Mouse (Mus musculus): Measurements from ENCODE around the gene Mlxipl.

Mlxipl gene

DNA sequence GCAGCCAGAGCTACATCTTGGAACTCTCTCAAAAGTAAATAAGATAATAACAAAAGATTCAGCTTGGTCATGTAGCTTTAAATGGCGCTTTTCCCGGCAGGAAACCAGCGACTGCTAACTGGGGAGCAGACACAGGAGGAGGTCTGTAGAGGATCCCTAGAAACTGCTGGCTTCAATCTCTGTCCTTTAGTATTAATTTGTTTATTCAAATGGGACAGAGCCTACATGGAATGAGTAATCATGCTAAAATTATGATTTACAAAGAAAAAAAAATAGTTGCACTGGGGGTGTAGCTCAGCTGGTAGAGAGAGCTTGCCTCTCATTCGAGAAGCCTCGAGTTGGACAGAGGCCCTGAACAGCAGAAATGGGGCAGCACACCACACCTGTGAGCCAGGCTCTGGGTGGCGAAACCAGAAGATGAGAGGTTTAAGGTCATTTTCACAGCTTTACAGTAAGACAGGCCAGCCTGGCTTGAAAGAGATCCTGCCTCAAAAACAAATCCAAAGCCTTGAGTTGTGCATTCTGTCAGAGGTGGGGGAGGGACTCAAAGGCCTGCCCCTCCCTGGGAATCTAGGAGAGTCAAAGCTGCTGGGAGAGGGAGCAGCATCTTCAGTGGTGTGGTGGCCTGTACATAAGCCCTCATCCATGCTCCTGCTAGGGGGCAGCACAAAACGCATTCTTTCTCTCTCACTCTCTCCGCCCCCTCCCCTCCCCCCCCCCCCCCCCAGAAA lies 93.6 kb downstream of the Mlxipl start:
- DNase-seq (ENCODE audit: low spot score in 2 of 2) = peak; percentile 53 to 71

GRCm38 (mm10) chr5:135185016-135185415 lies 95.3 kb downstream of the Mlxipl start:
- DNase-seq (ENCODE audit: low spot score in 2 of 2) = no peak

DNA sequence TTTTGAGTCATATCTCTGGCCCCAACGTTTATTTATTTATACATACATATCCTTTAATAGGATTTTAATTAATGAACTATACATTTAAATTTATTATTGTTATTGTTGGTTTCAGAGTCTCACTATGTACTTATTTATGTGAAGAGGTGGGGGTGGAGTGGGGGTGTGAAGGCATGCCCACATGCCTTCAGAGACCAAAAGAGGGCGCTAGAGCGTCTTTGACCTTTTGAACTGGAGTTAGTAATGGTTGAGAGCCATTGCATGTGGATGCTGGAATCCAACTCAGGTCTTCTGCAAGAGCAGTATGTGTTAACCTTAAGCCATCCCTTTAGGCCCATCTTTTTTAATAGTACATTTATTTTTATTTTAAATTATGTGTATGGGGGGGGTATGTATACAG lies 95.9 kb downstream of the Mlxipl start:
- DNase-seq (ENCODE audit: low spot score in 2 of 2) = no peak

- DNase-seq (ENCODE audit: low spot score in 2 of 2) = no peak
Observed at GRCm38 (mm10) chr5:135186231-135186620, 96.5 kb downstream of the Mlxipl start.

GRCm38 (mm10) chr5:135186621-135187348 lies 97.1 kb downstream of the Mlxipl start, which contains the start of gene Baz1b:
Gene Baz1b (plus strand): TSS chr5:135187264.
- DNase-seq (ENCODE audit: low spot score in 2 of 2) = peak; percentile 97 to 98

DNA sequence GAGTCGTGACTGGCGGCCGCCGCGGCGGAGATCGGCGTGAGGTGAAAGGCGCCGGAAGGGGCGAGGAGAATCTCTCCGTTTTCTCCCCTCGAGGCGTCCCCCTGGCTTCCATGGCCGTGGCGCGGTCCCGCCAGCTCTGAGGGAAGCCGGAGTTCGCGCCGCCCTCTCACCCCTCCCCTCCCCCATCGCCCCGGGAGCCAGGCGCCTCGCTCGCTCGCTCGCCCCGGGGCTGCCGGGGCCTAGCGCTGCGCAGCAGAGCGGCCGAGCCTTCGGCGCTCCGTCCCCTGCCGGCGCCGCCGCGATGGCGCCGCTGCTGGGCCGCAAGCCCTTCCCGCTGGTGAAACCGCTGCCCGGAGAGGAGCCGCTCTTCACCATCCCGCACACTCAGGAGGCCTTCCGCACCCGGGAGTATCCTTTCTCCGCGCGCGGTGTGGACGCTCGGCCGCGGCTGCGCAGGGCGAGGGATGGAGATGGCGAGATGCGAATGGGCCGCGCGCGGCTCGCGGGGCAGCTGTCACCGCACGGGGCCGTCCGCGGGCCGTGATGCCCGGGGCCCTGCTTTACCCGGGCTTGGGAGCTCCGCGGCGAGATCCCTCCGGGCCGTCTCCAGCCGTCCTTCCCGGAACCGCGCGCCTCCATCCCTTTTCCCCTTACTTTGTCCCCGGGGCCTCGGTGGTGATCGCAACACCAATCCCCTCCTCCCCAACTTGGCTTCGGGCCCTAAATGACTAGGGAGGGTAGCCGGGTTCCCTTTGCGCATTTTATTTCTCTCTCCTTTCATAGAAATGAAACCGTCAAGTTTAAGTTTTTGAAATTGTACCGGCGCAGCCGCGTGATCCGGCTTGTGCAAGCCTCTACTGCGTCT lies 97.9 kb downstream of the Mlxipl start:
- peak; percentile 38 to 40 for DNase-seq (ENCODE audit: low spot score in 2 of 2)

Data from right cerebral cortex, adult 2 months (tissue).